Mouse (Mus musculus) stomach, embryonic 16.5 days (tissue): Measurements from ENCODE around the gene Ren1. TPM values are rescaled to one million over a fixed set of nuclear protein-coding genes. Genes with fewer than 3 reads are reported as not detected.
A peak's percentile ranks its signal among the peaks of the same experiment; 100 is the strongest.

Source experiments
- ATAC-seq: fragments of 200-750 bp; cut with Nextera tagmentation; 2 replicates; pipeline ENCODE4 v1.8.0; 2017; ENCODE audit warnings: moderate number of reproducible peaks, moderate TSS enrichment; ENCODE audit not compliant: insufficient read depth, low FRiP score
- H3K27ac ChIP-seq: fragments of 300-500 bp; sonication (generic); 2 replicates; pipeline ENCODE4 v1.5.1; 2014; ENCODE audit warnings: low read length
- H3K27me3 ChIP-seq: fragments of 300-500 bp; sonication (generic); 2 replicates; pipeline ENCODE4 v1.6.1; 2014; ENCODE audit warnings: low read length, control low read depth, mixed read lengths; ENCODE audit not compliant: control insufficient read depth, insufficient read depth
- H3K36me3 ChIP-seq: fragments of 300-500 bp; sonication (generic); 2 replicates; pipeline ENCODE4 v1.6.1; 2014; ENCODE audit warnings: low read length; ENCODE audit not compliant: control insufficient read depth, insufficient read depth
- H3K4me1 ChIP-seq: fragments of 300-500 bp; sonication (generic); 2 replicates; pipeline ENCODE4 v1.6.1; 2014; ENCODE audit warnings: low read length, control low read depth, mixed read lengths; ENCODE audit not compliant: control insufficient read depth, insufficient read depth
- H3K4me2 ChIP-seq: fragments of 300-500 bp; sonication (generic); 2 replicates; pipeline ENCODE4 v1.6.1; 2014; ENCODE audit warnings: low read depth, low read length, mixed read lengths
- H3K4me3 ChIP-seq: fragments of 300-500 bp; sonication (generic); replicated peaks from 2 replicates; pipeline ENCODE4 v1.5.1; 2014; ENCODE audit warnings: mild to moderate bottlenecking, low read length
- H3K9ac ChIP-seq: fragments of 300-500 bp; sonication (generic); 2 replicates; pipeline ENCODE4 v1.6.1; 2014; ENCODE audit warnings: low read length
- H3K9me3 ChIP-seq: fragments of 300-500 bp; sonication (generic); replicated peaks from 2 replicates; pipeline ENCODE4 v1.6.1; 2016; ENCODE audit warnings: low read length, control low read depth; ENCODE audit not compliant: control insufficient read depth
- WGBS: fragments of 180-500 bp; shearing (Covaris S2); extraction: QIAGEN DNeasy Blood & Tissue Kit; methylation state at CpG from one replicate; pipeline ENCODE4 v1.1.7; 2014; 5-methylcytosine and 5-hydroxymethylcytosine counted together
- polyA plus RNA-seq: library from polyadenylated mRNA; unstranded; fragments of >200 nt; fragmentation: Nextera tagmentation; extraction: Ambion mirVana; gene quantifications from 2 replicates; pipeline ENCODE4 v1.2.1, GENCODE M21; 2015

Ren1 gene
- polyA plus RNA-seq, 1 experiment from 2014 or later = 3.6 TPM

DNA sequence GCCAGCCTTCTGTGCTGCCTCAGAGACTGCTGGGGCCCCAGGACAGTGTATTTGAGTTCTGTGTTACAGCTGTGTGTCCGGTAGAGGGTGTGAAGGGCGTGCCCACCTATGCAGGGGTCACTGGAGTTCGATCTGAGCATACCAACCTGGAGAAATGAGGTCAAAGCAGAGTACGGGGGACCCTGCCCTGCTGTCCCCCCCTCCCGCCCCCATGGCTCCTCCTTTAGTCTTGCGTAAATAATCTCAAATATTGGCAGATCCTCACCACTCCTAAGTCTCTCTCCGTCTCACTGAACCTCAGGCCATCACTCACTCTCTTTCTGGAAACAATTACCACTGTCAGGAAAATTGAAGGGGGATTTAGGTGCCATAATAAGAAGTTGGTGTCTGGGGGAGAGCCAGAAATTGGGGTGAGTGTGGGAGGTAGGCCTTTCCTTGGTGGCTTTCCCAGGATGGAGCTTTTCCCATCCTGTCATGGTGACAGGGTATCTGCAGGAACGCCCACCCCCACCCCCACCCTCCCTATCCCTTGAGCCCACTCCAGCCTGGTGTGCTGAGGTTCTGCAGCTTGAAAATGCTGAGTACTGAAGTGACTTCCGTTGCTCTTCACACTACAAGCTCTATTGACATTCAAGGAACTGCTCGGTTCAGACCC lies 16.8 kb downstream of the Ren1 start:
- WGBS = 28% methylated on average over 10 of the region's 10 CpGs
- 0 out of 2 replicates have a peak overlapping the region, but pooled peaks have one; percentile 11 for H3K27ac ChIP-seq
- ATAC-seq = no peak

DNA sequence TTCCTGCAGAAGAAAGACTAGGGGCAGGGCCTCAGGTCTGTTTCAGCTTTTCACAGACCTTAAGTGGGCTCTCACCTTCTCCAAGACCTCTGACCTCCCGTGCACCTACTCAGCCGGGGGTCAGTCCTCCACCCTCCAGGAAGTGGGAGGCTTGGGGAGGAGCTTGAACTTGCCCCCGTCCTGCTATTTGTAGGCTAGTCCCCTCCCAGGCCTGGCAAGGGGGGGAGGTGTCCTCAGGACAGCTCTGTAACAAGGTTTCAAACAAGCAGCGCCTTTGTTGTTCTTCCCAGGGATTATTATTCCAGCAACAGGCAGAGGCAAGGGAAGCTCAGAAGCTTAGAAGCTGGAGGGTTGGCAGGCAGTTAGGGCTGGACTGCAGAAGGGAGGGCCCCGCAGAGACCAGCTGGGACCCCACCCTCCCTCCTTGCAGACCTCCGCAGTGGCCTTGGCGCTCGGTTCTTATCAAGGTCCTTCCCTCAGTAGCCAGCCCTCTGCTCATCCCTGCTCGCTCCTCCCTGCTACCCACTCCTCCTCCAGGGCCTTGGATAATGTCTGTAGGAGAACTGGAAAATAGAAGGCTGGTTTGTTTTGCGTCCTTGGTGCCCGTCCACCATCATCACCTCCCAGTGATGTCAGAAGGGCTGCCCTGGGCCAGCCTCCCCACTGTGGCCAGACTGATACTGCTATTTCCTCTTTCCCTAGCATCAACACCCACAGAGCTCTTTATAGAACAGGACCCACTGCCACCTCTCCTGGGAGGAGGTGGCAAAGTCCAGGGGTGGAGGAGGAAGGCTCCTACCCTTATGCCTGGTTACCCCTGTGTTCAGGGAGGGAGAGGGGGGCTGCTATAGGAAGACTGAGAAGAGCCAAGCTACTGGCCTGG lies 17.5 kb downstream of the Ren1 start:
- peak overlapping the region; percentile 11; the same call in 1 of the 2 replicates for H3K27ac ChIP-seq
- H3K9ac ChIP-seq = peak overlapping the region; percentile 20; the same call in 1 of the 2 replicates

More for the DNA sequence above, 16.8 kb downstream of the Ren1 start:
- H3K9me3 ChIP-seq = no peaks in the 10 kb centered on the region
- H3K36me3 ChIP-seq = no peaks in the 10 kb centered on the region
- H3K4me2 ChIP-seq = no peak overlapping the region
- 0 out of 2 replicates have a peak overlapping the region, but pooled peaks have one; percentile 3 for H3K9ac ChIP-seq
- H3K4me3 ChIP-seq = no peak overlapping the region
- peaks cover 7% of the 10 kb centered on the region; the same call in 1 of the 2 replicates for H3K27me3 ChIP-seq
- peaks cover 22% of the 10 kb centered on the region for H3K4me1 ChIP-seq

DNA sequence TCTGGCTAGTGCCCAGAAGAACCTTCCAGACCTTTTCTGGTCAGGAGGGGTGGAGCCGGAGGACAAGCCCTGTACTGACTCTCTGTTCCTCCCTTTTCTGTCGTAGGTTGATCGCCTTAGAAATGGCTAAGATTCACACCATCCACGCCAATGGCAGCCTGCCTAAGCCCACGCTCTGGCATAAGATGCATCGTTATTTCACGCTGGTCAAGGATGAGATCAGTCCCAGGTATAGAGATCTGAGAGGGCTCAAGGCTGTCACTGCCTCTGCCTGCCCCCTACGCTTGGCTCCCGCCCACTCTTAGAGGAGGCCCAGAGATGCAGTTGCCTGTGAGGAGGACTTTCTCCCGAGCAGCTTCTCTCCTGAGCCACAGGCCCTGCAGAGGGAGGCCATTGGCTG lies 18.3 kb downstream of the Ren1 start:
- no peak overlapping the region for H3K4me3 ChIP-seq
- H3K4me1 ChIP-seq = peaks cover 22% of the 10 kb centered on the region
- no peaks in the 10 kb centered on the region for H3K36me3 ChIP-seq
- H3K9ac ChIP-seq = no peak overlapping the region
- ATAC-seq = no peak
- peaks cover 7% of the 10 kb centered on the region; the same call in 1 of the 2 replicates for H3K27me3 ChIP-seq
- no peaks in the 10 kb centered on the region for H3K9me3 ChIP-seq
- H3K27ac ChIP-seq = peak overlapping the region; percentile 16; the same call in 1 of the 2 replicates
- 65% methylated on average over 10 of the region's 10 CpGs for WGBS
- no peak overlapping the region for H3K4me2 ChIP-seq

More for the DNA sequence above, 17.5 kb downstream of the Ren1 start:
- H3K4me2 ChIP-seq = no peak overlapping the region
- H3K9me3 ChIP-seq = no peaks in the 10 kb centered on the region
- no peak overlapping the region for H3K4me3 ChIP-seq
- 18% methylated on average over 11 of the region's 11 CpGs for WGBS
- no peak for ATAC-seq
- H3K36me3 ChIP-seq = no peaks in the 10 kb centered on the region
- H3K27me3 ChIP-seq = peaks cover 7% of the 10 kb centered on the region; the same call in 1 of the 2 replicates
- peaks cover 22% of the 10 kb centered on the region for H3K4me1 ChIP-seq

DNA sequence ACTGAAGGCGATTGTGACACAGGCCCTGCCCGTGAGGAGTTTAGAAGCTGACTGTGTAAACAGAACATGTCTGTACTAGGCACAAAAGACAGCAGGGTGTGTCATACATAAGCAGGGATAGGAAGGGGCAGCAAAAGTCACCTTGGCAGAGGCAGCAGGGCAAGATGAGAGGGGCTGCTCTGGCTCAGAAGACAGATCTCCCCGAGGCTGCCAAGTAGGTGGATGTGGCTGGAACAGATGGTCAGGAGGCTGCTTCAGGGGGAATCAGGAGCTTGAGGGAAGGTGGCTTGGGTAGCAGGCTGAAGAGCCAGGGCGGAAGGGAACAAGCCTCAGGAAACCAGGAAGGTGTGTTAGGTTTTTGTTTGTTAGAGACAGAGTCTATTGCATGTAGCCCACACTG lies 20.0 kb downstream of the Ren1 start:
- peaks cover 17% of the 10 kb centered on the region for H3K4me1 ChIP-seq
- H3K27me3 ChIP-seq = no peaks in the 10 kb centered on the region
- no peaks in the 10 kb centered on the region for H3K9me3 ChIP-seq
- ATAC-seq = no peak; the same call in 1 of the 2 replicates
- H3K27ac ChIP-seq = peak overlapping the region; percentile 68; the same call in 1 of the 2 replicates
- no peak overlapping the region for H3K4me2 ChIP-seq
- 49% methylated on average over 4 of the region's 4 CpGs for WGBS
- H3K9ac ChIP-seq = no peak overlapping the region
- no peaks in the 10 kb centered on the region for H3K36me3 ChIP-seq
- H3K4me3 ChIP-seq = no peak overlapping the region

DNA sequence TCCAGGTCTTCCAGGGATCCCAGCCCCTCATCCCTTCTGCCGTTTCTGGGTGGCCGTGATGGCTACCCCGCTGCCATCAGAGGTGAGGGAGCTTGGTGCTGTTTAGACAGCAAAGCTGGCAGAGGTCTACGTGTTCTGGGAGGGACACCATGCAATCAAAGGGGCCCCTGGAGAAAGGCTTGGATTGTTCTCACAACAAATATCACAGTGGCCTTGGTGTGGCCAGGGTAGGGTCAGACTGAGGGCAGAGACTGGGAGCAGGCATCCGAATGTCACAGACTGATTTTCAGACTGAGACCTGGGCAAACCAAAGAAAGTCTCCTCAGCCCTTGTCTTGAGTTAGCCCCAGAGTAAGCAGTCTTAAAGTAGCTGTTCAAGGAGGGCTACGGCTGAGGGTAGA lies 21.1 kb downstream of the Ren1 start:
- Histone ChIP-seq H3K27me3 (no peaks in the 10 kb centered on the region), H3K27ac (no peak overlapping the region), H3K9me3 (no peaks in the 10 kb centered on the region), H3K9ac (no peak overlapping the region), H3K4me2 (no peak overlapping the region), H3K4me1 (peaks cover 17% of the 10 kb centered on the region), H3K4me3 (no peak overlapping the region), H3K36me3 (no peaks in the 10 kb centered on the region)
- ATAC-seq = no peak
- 74% methylated on average over 6 of the region's 6 CpGs for WGBS

DNA sequence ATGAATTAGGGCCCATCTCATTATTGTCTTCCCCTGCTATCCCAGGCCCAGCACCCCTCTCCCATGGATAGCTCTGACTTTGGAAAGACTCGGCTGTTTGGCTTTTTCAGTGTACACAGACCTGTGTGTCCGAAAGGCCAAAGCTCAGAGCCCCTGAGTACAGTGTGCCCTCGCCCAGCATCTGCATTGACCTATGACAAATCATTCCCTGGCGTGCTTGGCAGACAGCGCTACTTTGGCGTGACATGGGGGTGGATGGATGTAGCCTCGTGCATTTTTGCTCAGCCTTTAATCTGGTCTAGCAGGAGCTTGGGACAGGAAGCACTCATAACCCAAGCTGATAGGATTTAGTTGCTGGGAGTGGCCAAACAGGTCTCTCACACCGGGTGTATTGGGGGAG lies 21.8 kb downstream of the Ren1 start:
- peaks cover 12% of the 10 kb centered on the region for H3K4me1 ChIP-seq
- H3K4me2 ChIP-seq = no peak overlapping the region
- no peak overlapping the region for H3K27ac ChIP-seq
- H3K27me3 ChIP-seq = no peaks in the 10 kb centered on the region
- H3K9me3 ChIP-seq = no peaks in the 10 kb centered on the region
- 36% methylated on average over 8 of the region's 8 CpGs for WGBS
- no peak overlapping the region for H3K9ac ChIP-seq
- ATAC-seq = no peak
- H3K36me3 ChIP-seq = no peaks in the 10 kb centered on the region
- no peak overlapping the region for H3K4me3 ChIP-seq

DNA sequence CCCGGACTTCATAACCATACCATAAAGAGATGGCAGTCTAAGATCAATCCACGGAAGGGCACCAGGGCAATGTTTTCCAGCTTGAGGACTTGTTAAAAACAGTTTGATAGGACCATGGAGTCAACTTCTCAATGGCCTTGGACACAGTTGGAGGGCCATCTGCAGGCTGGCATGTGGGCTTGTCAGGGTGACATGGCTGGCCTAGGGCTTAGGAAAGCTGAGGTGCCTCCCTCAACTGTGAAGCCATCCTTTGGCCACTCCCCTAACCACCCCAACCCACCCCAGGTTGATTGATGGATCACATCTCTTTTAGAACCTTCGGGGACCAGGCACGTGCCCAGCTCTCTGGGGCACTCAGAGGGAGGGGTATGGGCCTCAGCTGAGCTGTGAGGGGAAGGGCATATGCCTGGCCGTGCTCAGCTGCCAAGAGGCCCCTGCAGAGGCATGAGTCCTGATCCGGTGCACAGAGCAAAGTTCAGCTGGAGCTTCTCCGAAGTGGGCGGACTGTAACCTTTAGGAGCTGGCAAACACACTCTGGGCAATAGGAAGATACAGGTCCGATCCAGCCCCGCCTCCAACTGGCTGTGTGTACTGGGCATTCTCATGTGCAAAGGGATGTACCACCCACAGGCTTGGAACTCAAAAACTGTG lies 25.5 kb downstream of the Ren1 start:
- Histone ChIP-seq H3K36me3 (no peaks in the 10 kb centered on the region), H3K27me3 (no peaks in the 10 kb centered on the region), H3K4me3 (no peak overlapping the region), H3K9ac (no peak overlapping the region), H3K4me1 (peaks cover 11% of the 10 kb centered on the region), H3K9me3 (no peaks in the 10 kb centered on the region), H3K4me2 (no peak overlapping the region), H3K27ac (no peak overlapping the region)
- peak; percentile 27; the same call in 1 of the 2 replicates for ATAC-seq
- WGBS = 56% methylated on average over 10 of the region's 10 CpGs

DNA sequence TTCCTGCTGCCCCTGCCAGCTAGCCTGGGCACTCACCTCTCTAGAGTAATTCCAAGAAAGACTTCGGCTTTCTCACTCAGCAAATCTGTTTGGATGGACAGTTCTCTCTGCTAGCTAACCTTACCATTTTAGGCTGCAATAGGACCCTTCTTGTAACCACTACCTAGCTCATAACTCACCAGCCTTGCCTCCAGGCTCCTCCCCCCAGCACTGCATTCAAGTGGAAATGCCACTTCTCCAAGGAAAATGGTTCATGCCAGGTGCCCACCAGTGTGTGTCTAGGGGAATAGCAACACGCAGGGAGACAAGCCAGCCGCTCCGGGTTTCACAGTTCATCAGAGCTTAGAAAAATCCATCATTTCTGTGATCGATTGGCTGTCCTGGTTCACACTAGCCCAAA lies 27.2 kb downstream of the Ren1 start:
- ATAC-seq = no peak
- no peaks in the 10 kb centered on the region for H3K36me3 ChIP-seq
- H3K4me1 ChIP-seq = peaks cover 11% of the 10 kb centered on the region
- no peaks in the 10 kb centered on the region for H3K27me3 ChIP-seq
- no peaks in the 10 kb centered on the region for H3K9me3 ChIP-seq
- WGBS = 86% methylated on average over 5 of the region's 5 CpGs
- no peak overlapping the region for H3K4me2 ChIP-seq
- H3K9ac ChIP-seq = no peak overlapping the region
- H3K27ac ChIP-seq = no peak overlapping the region
- no peak overlapping the region for H3K4me3 ChIP-seq
